Mouse (Mus musculus): Measurements from ENCODE around the gene Kank3.

DNA sequence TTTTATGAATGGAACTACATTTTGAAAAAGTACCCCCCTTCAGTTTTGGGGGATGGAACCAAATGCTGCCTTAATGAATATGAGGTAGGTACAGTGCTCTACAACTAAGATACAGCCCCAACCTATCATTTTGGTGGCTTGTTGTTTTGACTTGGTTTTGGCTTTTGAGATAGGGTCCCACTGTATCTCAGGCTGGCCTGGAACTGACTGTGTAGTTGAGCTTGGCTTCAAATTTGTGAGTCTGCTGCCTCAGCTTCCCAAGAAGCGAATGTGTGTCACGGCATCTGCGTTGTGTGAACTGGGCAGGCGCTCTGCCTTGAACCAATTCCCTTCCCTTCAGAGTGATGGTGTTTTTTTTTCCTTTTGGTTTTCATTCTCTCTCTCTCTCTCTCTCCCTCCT lies 38.7 kb upstream of the Kank3 start:
- no peak for TF ChIP-seq CTCF (IDR thresholded peaks at IDR 0.05; ENCODE audit: borderline replicate concordance, insufficient read depth, low read depth, low read length)
- no peak for TF ChIP-seq POLR2A (IDR thresholded peaks at IDR 0.05; ENCODE audit: borderline replicate concordance, insufficient read depth, low read length)
